Mouse (Mus musculus) cortical plate, adult 2 months (tissue): Measurements from ENCODE around the gene Jmjd7.

ENCODE experiments used
- CTCF ChIP-seq: fragments of 200-500 bp; IDR thresholded peaks from 2 replicates; pipeline ENCODE4 v1.5.1; 2011; ENCODE audit warnings: mild to moderate bottlenecking, control low read depth, low read length; ENCODE audit not compliant: insufficient read depth; ENCODE audit errors: extremely low read depth
- POLR2A ChIP-seq: fragments of 200-500 bp; IDR thresholded peaks from 2 replicates; pipeline ENCODE4 v1.6.1; 2011; ENCODE audit warnings: mild to moderate bottlenecking, low read length, control low read depth; ENCODE audit not compliant: insufficient read depth; ENCODE audit errors: extremely low read depth

DNA sequence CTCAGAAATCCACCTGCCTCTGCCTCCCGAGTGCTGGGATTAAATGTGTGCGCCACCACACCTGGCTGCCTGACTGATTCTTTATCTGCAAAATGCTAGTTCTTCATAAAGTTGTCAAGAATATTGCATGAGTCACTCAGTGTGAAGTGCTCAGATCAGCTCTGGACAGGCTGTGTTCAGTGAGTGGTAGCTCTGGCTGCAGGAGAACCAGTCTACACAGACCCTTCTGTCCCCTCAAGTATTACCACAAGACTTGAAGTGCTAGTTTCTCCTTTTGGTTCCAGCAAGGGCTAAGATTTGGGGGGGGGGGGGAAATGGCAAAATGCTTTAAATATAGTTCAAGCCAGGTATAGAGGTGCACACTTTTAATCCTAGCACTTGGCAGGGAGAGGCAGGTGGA lies 39.8 kb upstream of the Jmjd7 start:
- TF ChIP-seq CTCF = no peak
- TF ChIP-seq POLR2A = no peak
